Mouse (Mus musculus) stomach, postnatal 0 days (tissue): ENCODE results near the gene Ddx31.

Source experiments
- CTCF ChIP-seq: IDR thresholded peaks from 2 replicates; pipeline ENCODE4 v1.5.1; 2016; ENCODE audit warnings: antibody characterized with exemption, low read depth, mild to moderate bottlenecking, moderate library complexity
- EP300 ChIP-seq: optimal IDR thresholded peaks from 2 replicates; pipeline ENCODE3; 2016; ENCODE audit warnings: antibody characterized with exemption

- TF ChIP-seq CTCF (peak; percentile 80), EP300 (no peak)
These were observed 10.9 kb upstream of the Ddx31 start for GRCm38 (mm10) chr2:28829265-28829664.
